Mouse (Mus musculus): ENCODE measurements at regions not wholly inside any gene's neighbourhood (a gene's known extent, or its start where the extent isn't known, plus 50 kb on each side); places are given as distances from the start of the nearest gene placed in this dataset.
"Not testable (repeated sequence)": the region's sequence is repeated elsewhere in the genome, so short reads cannot be mapped to it uniquely, and the experiment has no call there.

DNA sequence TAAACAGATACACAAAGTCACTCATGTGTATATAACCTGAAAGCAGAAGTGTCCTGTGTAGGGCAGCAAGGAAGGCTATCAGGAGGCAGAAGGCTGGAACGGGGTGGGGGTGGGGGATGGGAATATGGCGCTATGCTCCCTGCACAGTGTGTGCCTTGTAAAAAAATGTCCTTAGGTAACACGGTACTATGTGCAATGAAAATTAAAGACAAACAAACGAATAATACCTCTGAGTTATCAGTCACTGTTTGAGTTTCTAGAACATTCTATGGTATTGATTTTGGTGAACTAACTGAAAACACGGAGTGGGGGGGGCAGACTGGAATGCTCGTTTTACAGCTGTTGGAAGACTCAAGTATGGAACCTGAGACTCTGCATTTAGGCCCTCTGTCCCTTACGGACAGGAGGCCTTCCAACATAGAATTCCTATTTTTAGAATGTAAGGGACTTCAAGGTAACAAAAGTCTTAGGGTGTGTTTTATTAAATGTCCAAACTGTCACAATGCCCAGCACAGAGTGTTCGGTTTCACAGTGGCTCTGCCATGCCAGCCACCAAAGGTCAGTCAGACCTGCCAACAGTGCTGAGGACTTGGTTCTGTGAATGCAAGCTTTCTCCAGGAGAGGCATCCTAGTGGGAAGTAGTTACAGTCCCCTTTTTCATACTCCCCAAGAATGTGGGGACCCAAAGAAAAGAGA, 240.6 kb downstream of the Ano6 start:
- no peak for DNase-seq (ENCODE audit: low read depth, low spot score)

DNA sequence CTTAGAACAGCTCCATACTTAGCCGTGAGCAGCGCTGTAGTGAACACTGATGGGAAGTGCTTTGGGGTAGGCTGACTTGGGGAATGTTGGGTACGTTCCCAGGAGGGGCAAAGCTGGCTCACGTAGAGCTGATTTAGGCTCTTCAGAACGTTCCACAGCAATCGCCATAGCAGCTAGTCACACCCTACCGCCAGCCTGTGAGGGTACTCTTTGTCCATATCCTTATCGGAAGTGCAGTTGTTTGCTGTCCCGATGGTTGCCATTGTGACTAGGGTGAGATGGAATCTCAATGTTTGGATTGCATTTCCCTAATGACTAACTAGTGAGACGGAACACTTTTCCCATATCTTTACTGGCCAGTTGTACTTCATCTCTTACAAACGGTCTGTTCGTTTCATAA, 244.6 kb downstream of the Ano6 start:
- no peak for DNase-seq (ENCODE audit: low read depth, low spot score)

DNA sequence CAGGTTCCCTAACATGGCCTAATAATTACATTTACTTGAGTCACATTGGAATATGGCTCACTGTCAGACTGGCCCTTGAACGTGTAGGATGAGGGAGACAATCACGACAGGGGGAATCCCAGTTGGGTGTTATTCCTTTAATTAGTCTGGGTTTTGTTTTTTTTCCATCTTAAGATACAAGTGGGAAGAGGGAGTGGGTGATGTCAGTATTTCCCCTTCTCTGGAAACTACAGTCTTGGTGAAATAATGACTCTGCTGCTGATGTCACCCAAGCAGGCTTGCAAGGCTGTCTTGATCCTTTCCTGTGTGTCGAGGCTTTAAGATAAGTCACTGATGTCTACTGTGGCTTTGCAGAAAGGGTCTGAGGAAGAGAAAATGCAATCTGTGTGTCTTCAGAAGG, 241.8 kb upstream of the Arid2 start:
- no peak for DNase-seq (ENCODE audit: low read depth, low spot score)

DNA sequence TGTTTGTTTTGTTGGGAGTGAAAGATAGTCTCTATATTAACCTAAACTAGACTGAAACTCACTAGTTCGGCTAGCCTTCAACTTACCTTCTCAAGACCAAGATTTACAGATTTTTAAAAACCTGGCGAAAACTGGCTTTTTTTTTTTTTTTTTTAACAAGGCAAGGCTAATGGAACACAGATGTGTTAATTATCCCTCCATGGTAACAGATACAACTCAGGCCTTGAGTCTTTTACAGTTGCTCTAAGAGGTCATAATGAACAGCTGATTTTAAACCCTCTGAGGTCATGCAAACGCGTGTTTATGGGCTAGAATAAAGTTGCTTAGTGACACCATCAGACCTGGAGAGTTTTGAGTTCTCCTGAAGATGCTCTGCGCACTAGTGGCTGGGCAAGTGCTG, 240.7 kb upstream of the Arid2 start:
- DNase-seq (ENCODE audit: low read depth, low spot score): no peak

DNA sequence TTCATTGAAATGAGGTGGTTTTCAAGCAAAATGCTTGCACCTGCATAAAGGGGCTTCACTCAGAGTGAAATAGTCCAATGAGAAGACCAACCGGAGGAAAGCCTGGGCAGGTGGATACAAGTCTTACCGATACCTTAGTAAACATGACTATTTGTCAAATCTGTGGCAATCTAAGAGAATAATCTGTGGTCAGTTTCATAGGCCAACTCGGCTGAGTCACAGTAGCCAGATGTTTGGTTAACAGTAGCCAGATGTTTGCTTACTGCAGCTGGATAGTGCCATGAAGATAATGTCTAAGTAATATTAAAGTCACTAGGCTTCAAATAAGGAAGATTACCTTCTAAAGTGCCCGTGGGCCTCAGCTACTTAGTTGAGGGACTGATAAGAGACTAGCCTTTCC, 236.9 kb upstream of the Arid2 start:
- no peak for DNase-seq (ENCODE audit: low read depth, low spot score)

DNA sequence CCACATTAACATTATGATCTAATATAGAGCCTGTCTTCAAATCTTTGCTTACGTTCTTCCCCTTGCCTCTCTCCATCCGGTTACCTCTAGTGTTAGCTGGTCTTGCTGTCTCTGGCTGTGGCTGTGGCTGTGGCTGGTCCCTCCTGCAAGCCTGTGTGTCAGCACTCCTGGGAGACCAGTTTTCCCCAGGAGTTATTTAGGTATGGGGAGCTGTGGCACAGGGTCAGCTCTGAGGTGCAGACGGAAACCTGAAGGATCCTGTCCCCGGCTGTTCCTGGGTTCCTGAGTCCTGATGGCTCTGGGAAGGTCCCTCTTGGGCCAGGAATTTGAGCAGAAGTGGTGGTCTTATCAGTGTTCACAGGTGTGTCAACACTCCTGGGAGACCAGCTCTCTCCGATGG, 234.7 kb upstream of the Arid2 start:
- no peak for DNase-seq (ENCODE audit: low read depth, low spot score)

DNA sequence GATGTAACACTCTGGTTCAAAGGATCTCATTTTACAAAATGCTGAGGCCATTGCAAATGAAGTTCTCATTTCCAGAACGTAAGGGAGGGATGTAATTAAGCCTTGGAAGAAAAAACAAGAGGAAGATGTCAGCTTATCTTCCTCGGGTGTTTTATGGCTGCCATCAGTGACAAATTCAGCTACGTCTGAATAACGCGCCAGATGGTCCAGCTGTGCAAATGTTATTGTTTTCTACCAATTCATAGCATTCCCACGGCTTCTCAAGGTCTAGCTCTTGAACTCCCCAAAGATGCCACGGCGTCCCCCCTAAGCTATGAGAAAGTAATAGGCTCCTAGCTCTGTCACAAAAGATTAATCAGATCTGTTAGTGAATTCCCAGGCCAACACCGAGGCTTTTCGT, 232.0 kb upstream of the Arid2 start:
- no peak for DNase-seq (ENCODE audit: low read depth, low spot score)

DNA sequence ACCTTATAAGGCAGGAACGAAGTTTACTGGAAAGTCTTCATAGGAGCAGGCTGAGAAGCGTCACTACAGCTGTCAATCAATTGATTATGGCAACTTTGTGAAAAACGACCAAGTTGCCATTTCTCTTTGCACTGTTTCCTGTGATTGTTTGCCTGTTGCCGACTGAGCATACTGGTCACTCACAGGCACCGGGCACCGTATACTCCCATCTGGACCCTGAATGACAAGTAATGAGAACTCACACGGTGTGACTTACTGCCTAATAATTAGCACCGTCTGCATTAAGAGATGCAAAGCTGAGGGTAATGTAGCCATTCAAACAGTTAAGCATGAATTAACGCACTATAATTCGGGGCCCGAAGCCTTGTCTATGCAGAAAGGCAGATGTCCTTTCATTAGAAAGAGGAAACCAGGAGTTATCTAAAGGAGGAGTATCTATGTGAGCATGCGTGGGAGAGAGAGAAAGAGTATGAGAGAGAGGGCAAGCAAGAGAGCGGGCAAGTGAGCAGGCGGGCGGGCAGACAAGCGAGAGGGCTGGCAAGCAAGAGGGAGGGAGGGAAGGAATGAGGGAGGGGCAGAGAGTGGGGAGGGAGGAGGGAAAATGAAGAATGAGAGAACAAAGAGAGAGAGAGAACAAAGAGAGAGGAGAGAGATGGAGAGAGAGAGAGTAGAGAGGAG, 231.4 kb upstream of the Arid2 start:
- no peak for DNase-seq (ENCODE audit: low read depth, low spot score)

DNA sequence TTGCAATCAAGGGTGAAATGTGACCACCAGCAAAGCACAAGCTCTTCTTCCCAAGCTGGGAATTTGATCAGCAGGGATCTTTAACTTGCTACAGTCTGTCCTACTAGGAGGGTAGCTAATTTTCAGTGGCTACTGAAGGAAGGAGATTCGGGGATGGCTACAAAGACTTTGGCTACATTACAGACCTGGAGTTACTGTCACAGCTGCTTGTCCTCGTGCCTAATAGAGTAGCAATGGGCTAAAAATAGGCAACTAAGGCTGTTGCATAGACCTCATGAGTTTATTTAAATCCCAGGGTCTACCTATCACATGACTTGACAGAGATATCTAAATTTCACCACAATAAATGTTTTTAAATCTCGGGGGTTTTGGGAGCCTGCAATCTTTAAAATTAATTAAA, 227.7 kb upstream of the Arid2 start:
- DNase-seq (ENCODE audit: low read depth, low spot score): no peak

DNA sequence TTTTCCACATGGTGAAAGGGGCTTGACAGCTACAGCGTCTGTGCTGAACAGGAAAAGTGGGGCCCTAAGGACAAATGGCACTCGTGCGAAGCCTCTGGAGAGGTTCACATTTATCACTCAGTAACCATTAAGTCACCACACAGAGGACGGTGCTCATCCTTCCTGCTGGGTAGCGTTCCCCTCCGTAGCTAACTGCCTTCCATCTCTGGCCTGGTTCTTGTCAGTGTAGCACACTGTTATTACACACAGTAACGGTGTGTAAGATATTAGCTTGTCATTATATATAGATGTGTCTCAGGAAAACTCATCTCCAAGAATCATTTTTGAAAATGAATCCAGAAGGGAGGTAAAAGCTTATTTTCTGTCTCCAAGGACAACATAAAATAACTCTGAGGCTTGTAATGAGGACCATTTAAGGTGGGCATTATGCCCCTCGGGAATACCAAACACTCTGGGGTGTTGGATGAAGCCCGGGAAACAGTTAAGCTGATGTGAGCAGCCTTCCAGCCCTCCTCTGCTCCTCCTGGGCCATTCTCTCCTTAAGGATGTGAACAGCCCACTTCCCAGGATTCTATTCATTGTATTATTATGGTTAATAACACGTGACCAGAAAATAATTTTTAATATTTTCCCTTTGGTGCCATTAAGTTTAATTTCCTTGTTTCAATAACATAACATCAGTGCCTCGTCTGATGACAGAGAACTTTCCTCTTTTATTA, 222.7 kb upstream of the Arid2 start:
- DNase-seq (ENCODE audit: low read depth, low spot score): no peak

DNA sequence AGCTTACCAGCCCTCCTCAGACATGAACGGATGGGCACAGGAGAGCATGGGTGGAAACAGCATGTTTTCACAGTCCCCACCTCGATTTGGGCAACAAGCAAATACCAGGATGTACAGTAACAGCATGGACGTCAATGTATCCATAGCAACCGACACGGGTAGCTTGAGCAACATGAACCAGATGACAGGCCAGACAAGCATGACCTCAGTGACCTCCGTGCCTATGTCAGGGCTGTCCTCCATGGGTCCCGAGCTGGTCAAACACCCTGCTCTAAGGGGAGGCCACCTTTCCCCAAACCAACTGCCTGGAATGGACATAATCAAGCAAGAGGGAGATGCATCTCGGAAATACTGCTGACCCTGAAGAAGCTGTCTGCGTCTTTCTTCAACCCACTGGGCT, 211.7 kb upstream of the Arid2 start:
- no peak for DNase-seq (ENCODE audit: low read depth, low spot score)

DNA sequence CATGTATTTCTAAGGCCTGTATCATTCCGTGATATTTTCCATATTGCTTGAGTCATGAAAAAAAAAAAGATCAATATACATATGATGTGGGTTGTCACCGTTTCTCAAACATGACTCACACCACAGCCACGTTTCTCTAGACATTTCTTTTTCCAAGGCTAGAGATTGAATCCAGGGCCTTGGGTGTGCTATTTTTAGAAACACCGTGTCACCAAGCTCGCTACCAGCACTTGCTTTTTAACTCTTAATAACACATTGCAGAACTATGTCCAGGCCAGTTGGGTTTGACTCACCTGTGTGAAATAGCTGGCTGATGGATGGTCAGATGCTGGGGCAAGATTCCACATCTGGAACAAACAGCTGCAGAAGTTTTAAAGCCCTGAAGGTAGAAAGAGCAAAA, 209.6 kb upstream of the Arid2 start:
- DNase-seq (ENCODE audit: low read depth, low spot score): no peak

DNA sequence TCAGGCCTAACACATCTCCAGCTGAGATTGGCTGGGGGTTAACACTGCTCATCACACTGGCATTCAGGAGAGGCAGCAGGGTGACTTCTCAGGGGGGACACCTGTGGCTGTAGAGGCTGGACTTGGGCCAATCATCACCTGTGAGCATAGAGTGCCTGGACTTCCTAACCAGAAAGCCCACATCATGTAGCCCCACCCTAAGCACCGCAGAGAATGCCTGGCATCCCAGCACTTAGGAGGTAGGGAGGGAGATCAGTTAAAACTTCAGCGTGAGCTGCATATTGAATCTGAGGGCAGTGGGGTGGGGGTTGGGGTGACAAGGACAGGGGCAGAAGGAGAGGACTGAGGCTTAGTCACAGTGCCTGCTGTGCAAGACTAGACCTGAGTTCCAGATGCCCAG, 208.7 kb upstream of the Arid2 start:
- DNase-seq (ENCODE audit: low read depth, low spot score): no peak

DNA sequence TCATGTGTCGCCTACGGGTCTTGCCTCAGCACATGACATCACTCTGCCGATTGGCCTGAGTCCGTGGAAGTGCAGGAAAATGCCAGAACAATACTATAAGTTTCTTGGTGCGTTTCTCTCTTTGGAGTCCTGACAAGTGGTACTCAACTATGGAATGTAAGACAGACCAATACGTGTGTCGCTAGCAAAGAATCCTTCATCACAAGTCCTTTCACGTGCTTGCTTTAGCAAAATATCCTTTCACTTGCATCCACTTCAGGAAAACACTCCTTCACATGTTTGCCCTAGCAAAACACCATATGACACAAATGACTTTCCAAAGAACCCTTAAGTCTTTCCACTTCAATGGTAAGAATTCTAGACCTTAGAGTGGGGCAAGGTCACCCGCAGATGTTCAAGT, 197.6 kb upstream of the Arid2 start:
- DNase-seq (ENCODE audit: low read depth, low spot score): no peak

DNA sequence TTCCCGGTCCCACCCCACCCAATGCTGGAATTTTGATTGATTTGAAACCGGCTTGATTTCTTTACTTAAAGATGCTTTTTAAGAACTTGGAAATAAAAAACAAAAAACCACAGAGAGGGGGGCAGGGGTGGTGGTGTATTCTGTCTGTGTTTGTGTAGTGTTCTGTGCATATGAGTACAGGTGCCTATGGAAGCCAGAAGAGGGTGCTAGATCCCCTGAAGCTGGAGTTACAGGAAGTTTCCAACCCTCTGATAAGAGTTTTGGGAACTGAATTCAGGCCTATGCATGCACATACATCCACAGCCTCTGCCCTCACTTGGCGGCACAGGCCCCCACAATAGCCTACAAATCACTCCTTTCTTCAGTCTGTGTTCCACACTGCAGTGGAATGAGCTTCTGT, 190.9 kb upstream of the Arid2 start:
- DNase-seq (ENCODE audit: low read depth, low spot score): no peak

DNA sequence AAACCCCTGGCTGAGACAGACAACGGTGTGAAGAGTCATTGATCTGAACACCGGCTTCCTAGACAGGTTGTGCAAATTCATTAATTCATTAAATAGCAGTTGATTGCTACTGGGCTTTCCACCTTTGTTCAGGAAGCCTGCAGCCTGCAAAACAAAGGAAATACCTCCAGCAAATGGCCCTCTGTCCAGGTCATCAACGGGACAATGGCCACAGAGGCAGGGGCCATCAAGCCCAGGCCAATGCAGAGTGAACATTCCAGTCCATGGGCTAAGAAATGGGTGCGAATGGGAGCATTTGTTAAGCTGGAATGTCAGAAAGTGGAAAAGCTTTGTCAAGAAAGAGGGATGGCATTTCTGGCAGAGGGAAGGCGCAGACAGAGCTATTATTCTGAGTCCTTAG, 188.5 kb upstream of the Arid2 start:
- no peak for DNase-seq (ENCODE audit: low read depth, low spot score)

DNA sequence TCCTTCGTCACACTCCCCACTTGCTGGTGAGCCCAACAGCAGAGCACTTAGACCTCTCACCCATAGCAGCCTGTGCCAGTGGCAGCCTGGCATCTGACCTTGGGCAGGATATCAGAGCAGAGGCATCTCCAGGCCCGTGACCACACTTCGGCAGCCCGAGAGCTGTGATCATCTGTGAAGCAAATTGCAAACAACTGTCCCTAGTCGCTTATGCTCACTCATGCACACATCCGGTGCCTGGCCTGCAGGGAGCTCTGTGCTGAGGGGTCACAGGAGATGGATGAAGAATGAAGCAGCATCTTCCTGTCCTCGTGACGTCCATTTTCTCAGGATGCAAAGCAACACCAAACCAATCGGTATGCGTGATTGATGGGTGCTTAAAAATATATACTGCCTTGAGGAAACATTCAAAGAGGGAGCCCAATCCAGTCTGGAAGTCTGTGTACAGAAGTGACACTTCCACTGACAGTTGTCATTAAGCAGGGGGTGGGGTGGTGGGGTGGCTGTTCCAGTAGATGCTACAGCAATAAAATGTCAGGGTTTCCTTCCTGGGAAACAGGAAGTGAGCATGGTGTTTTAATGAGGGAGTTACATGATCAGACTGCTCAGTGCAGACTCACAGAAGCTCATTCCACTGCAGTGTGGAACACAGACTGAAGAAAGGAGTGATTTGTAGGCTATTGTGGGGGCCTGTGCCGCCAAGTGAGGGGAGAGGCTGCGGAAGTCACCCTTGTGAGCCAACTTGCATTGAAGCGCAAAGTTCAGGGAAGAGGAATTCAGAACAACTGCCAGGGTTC, 187.3 kb upstream of the Arid2 start:
- not testable (repeated sequence) for DNase-seq (ENCODE audit: low read depth, low spot score)

DNA sequence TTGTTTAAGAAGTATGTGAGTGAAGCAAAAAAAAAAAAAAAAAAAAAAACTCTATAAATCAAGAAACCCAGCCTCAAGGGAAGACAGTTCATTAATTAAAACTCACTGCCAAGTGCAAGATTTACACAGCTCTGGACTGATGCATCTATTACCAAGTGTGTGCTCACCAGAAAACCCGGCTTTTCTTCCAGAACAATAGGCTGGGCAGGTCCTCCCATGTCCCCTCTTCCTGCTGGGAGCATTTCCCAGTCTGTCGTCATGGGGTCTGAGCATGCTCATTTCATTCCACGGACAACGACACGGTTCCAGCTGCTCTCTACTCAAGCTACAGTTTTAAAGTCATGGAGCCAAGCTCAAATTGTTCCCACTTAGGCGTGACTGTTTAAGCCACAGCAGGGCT, 183.6 kb upstream of the Arid2 start:
- DNase-seq (ENCODE audit: low read depth, low spot score): no peak

DNA sequence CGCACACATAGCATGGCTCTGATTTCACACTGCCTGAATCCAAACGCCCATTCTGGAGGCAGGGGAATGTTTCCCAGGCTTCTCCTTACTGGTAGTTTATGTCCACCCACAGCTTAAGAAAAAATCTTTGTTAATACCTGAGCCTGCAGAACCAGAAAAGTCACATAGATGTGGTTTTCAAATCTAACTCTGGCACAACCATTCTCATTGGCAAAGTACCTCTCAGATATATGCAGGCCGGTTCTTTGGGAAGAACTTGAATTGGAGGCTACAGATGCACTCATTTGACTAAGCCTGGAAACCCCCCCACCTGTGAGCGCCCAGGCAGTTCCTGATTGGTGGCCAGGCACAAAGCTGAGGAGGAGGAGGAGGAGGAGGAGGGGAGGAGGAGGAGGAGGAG, 179.8 kb upstream of the Arid2 start:
- DNase-seq (ENCODE audit: low read depth, low spot score): no peak

DNA sequence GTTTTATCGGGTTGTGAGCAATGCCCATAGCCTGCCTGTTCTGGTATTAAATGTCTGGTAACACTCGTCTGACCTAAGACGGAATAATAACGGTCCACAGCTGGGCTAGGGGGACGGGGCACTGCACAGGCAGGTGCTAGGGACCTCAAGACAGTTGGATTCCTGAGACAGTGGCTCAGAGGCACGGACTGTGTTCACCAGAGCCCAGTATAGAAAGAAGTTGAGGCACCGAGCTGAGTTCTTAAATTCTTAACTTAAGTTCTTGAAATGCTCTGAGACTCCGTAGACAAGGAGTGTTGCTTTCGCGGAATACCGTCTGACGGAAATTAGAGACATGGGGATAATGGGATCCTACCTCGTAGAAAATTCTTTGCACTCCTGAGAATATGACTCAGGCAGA, 174.2 kb upstream of the Arid2 start:
- DNase-seq (ENCODE audit: low read depth, low spot score): no peak

DNA sequence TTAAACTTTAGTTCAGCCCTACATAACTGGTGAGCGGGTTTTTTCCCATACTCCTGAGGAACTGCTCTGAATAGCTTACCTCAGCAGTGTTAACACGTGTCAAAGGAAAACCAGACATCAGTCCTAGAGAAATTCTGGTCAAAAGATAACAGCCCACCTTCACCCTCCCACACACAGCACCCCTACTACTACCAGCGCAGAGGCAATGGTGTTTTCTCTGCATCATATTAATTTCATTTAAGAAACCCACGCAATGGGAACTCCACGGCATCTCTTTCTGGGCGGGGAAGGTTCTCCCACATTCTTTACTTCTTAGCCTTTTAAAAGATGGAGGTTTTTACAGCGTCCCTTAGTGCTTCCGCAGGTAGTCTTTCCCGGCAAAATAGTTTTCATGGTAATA, 172.7 kb upstream of the Arid2 start:
- DNase-seq (ENCODE audit: low read depth, low spot score): no peak

DNA sequence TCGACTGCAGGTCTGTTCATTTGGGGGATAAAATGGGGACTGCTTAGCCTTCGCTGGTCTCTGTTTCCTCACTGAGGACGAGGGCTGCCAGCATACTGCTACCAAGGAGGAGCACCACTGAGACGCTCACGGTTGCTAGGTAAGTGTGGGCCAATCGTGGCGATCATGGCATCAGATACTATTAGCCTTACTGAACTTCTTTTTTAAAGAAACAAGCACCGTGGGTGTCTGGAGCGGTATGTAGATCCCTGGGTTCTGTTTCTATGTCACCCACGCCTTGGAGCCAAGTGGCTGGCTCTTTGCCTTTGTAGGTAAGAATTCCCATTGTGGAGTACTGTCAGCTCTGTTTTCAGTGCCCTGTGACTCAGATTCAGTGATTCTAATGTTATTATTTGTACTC, 172.1 kb upstream of the Arid2 start:
- no peak for DNase-seq (ENCODE audit: low read depth, low spot score)

Data from CD4-positive, CD25-positive, alpha-beta regulatory T cell, adult 2 months (primary cell).